Mouse (Mus musculus) kidney, embryonic 15.5 days (tissue): ENCODE measurements around the gene Emb. TPM values are rescaled to one million over a fixed set of nuclear protein-coding genes. Genes with fewer than 3 reads are reported as not detected.

ENCODE experiments used
- ATAC-seq: fragments of 200-750 bp; cut with Nextera tagmentation; replicated peaks from 2 replicates; pipeline ENCODE4 v1.8.0; 2017; ENCODE audit warnings: moderate TSS enrichment; ENCODE audit not compliant: low FRiP score
- H3K27ac ChIP-seq: fragments of 300-500 bp; sonication (generic); 2 replicates; pipeline ENCODE4 v1.5.1; 2015; ENCODE audit warnings: mild to moderate bottlenecking, inconsistent platforms
- H3K27me3 ChIP-seq: fragments of 300-500 bp; sonication (generic); 2 replicates; pipeline ENCODE4 v1.6.1; 2015; ENCODE audit warnings: inconsistent platforms
- H3K36me3 ChIP-seq: fragments of 300-500 bp; sonication (generic); 2 replicates; pipeline ENCODE4 v1.6.1; 2015; ENCODE audit warnings: inconsistent platforms
- H3K4me1 ChIP-seq: fragments of 300-500 bp; sonication (generic); 2 replicates; pipeline ENCODE4 v1.6.1; 2015; ENCODE audit warnings: inconsistent platforms
- H3K4me2 ChIP-seq: fragments of 300-500 bp; sonication (generic); 2 replicates; pipeline ENCODE4 v1.6.1; 2015; ENCODE audit warnings: moderate library complexity, mild to moderate bottlenecking, inconsistent platforms
- H3K4me3 ChIP-seq: fragments of 300-500 bp; sonication (generic); replicated peaks from 2 replicates; pipeline ENCODE4 v1.5.1; 2015; ENCODE audit warnings: mild to moderate bottlenecking, inconsistent platforms
- H3K9ac ChIP-seq: fragments of 300-500 bp; sonication (generic); 2 replicates; pipeline ENCODE4 v1.6.1; 2015; ENCODE audit warnings: mild to moderate bottlenecking, inconsistent platforms
- H3K9me3 ChIP-seq: fragments of 300-500 bp; sonication (generic); replicated peaks from 2 replicates; pipeline ENCODE4 v1.6.1; 2016; ENCODE audit warnings: inconsistent platforms
- WGBS: fragments of 180-500 bp; shearing (Covaris S2); methylation state at CpG from one replicate; pipeline ENCODE4 v1.1.7; 2015; ENCODE audit warnings: mixed read lengths; 5-methylcytosine and 5-hydroxymethylcytosine counted together
- polyA plus RNA-seq: library from polyadenylated mRNA; unstranded; fragments of >200 nt; fragmentation: Nextera tagmentation; extraction: Ambion mirVana; gene quantifications from 2 replicates; pipeline ENCODE4 v1.2.1, GENCODE M21; 2015

Gene Emb
- polyA plus RNA-seq, 1 experiment from 2014 or later = 41.0 TPM

- no peaks in the 10 kb centered on the region for H3K4me1 ChIP-seq
- 95% methylated on average over 14 of the region's 14 CpGs for WGBS
- no peaks in the 10 kb centered on the region for H3K27me3 ChIP-seq
- H3K27ac ChIP-seq = no peak overlapping the region
- H3K9me3 ChIP-seq = no peaks in the 10 kb centered on the region
- H3K36me3 ChIP-seq = 0 out of 2 replicates have a peak, but pooled peaks cover 2% of the 10 kb centered on the region
- H3K4me3 ChIP-seq = no peak overlapping the region
- no peak overlapping the region for H3K4me2 ChIP-seq
- no peak overlapping the region for H3K9ac ChIP-seq
- ATAC-seq = no peak
Observed at GRCm38 (mm10) chr13:117267963-117268362, 59.6 kb downstream of the Emb start.

GRCm38 (mm10) chr13:117284036-117284435 lies 75.7 kb downstream of the Emb start:
- H3K4me2 ChIP-seq = no peak overlapping the region
- no peaks in the 10 kb centered on the region for H3K4me1 ChIP-seq
- H3K27ac ChIP-seq = no peak overlapping the region
- H3K9ac ChIP-seq = no peak overlapping the region
- no peak overlapping the region for H3K4me3 ChIP-seq
- H3K9me3 ChIP-seq = no peaks in the 10 kb centered on the region
- H3K36me3 ChIP-seq = no peaks in the 10 kb centered on the region
- 81% methylated on average over 4 of the region's 4 CpGs for WGBS
- ATAC-seq = no peak
- no peaks in the 10 kb centered on the region for H3K27me3 ChIP-seq

GRCm38 (mm10) chr13:117286939-117287338 lies 78.6 kb downstream of the Emb start:
- Histone ChIP-seq H3K27me3 (no peaks in the 10 kb centered on the region; the same call in 1 of the 2 replicates), H3K4me1 (no peaks in the 10 kb centered on the region), H3K27ac (no peak overlapping the region), H3K4me3 (no peak overlapping the region), H3K36me3 (no peaks in the 10 kb centered on the region), H3K4me2 (no peak overlapping the region), H3K9me3 (no peaks in the 10 kb centered on the region), H3K9ac (no peak overlapping the region)
- ATAC-seq = no peak
- 89% methylated on average over 2 of the region's 2 CpGs for WGBS

- Histone ChIP-seq H3K9me3 (no peaks in the 10 kb centered on the region), H3K4me1 (no peaks in the 10 kb centered on the region), H3K27me3 (no peaks in the 10 kb centered on the region; the same call in 1 of the 2 replicates), H3K27ac (no peak overlapping the region), H3K36me3 (no peaks in the 10 kb centered on the region), H3K4me2 (no peak overlapping the region), H3K4me3 (no peak overlapping the region), H3K9ac (no peak overlapping the region)
- 94% methylated on average over 6 of the region's 6 CpGs for WGBS
- no peak for ATAC-seq
Observed at GRCm38 (mm10) chr13:117287400-117287799, 79.1 kb downstream of the Emb start.

GRCm38 (mm10) chr13:117289494-117290270 lies 81.3 kb downstream of the Emb start:
- peak; percentile 87 for ATAC-seq
- Histone ChIP-seq H3K36me3 (no peaks in the 10 kb centered on the region), H3K4me1 (no peaks in the 10 kb centered on the region), H3K4me2 (peak overlapping the region; percentile 45), H3K9ac (no peak overlapping the region), H3K27me3 (no peaks in the 10 kb centered on the region; the same call in 1 of the 2 replicates), H3K27ac (no peak overlapping the region), H3K9me3 (no peaks in the 10 kb centered on the region), H3K4me3 (peak overlapping the region; percentile 16; the same call in 1 of the 2 replicates)
- 33% methylated on average over 17 of the region's 17 CpGs for WGBS

- H3K27ac ChIP-seq = no peak overlapping the region
- no peaks in the 10 kb centered on the region for H3K27me3 ChIP-seq
- no peaks in the 10 kb centered on the region for H3K36me3 ChIP-seq
- no peak overlapping the region for H3K4me2 ChIP-seq
- H3K4me3 ChIP-seq = no peak overlapping the region
- no peaks in the 10 kb centered on the region for H3K4me1 ChIP-seq
- H3K9me3 ChIP-seq = no peaks in the 10 kb centered on the region
- 29% methylated on average over 24 of the region's 24 CpGs for WGBS
- H3K9ac ChIP-seq = no peak overlapping the region
- peak; percentile 66 for ATAC-seq
Observed at GRCm38 (mm10) chr13:117311446-117312225, 103.3 kb downstream of the Emb start.

Other genes starting within 250 kb of the Emb start
- 16.8 and 18.5 TPM in 2 replicates for gene Parp8, start 183.0 kb upstream of the Emb start, polyA plus RNA-seq
- 0.23 and 0.39 TPM in 2 replicates for gene Gm17509, start 12.5 kb downstream of the Emb start, polyA plus RNA-seq